Mouse (Mus musculus): ENCODE data around the gene Ccdc162.
A peak's percentile ranks its signal among the peaks of the same experiment; 100 is the strongest.

Ccdc162 gene

DNA sequence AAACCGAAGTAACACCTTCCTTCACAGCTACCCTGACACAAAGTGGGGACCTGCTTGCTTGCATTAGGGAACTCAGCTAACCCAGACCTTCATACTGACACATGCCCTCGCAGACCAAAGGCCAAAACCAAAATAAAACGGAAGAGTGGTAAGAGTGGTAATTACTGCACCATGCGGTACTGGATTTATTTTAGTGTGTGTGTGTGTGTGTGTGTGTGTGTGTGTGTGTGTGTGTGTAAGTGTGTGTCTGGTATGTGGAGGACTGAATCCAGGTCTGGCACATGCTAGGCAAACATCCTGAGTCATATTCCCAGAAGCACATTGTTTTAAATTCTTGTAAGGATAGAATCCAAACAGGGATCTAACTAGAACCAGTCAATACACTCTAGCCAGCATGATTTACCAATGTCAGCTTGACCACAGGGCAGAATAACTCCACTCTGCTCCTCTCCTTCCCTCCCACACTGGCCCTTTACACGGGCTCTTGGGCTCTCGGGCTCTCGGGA lies 140.1 kb downstream of the Ccdc162 start:
- DNase-seq (ENCODE audit: low spot score in 2 of 2): no peak

DNA sequence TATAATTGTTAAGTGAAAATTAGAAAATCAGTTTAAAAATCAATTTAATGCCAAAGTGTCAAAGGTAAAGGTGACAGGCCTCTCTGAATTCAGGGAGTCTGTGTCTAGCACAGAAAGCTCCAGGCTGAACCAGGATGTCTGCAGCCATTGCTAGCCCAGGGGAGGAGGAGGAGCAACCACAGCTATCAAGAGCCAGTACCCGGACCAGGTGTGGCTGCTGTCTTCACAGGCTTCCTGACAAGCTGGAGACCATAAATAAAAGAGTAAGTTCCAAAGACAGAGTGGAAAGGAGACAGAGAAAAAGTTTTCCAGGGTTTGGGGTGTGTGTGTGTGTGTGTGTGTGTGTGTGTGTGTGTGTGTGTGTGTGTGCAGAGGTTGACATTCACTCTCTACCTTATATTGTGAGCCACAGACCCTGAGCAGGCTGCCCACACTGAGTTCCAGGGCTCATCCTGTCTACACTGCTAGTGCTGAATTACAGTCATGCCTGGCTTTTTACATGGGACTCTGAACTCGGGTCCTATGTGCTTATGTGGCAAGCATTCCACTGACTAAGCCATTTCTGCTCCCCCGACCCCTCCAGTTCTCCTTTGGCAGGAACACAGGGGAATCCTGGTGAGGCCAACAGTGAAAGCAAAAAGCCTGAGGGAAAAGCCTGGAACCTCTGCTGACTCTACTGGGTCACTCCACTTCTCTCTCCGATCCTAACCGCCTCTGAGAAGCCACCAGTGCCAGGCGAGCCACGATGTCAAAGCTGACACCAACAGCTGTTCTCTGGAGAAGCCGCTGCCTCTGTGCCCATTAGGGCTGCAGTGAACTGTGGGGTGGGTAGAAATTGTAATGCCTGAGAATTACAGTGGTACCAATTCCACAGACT lies 140.7 kb downstream of the Ccdc162 start:
- DNase-seq (ENCODE audit: low spot score in 2 of 2): no peak

DNA sequence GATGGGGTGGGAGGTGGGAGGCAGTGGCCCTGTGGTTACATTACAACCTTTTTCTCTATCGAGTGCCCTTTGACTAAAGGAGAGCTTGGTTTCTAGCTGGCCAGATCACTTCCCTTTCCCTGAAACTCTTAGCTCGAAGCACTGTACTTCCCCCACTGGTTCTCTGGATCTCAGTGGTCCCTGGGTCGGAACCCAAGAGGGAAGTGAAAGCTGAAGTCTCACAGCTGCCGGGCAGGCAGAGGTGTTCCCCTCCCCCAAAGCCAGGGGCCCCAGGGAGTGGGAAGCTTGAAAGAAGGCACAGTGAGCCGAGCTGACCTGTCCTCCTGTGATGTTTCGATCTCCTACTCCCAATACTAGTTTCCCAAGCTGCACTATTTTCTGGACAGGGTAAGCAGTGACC lies 143.2 kb downstream of the Ccdc162 start:
- peak; percentile 84 to 87 for DNase-seq (ENCODE audit: low spot score in 2 of 2)

DNA sequence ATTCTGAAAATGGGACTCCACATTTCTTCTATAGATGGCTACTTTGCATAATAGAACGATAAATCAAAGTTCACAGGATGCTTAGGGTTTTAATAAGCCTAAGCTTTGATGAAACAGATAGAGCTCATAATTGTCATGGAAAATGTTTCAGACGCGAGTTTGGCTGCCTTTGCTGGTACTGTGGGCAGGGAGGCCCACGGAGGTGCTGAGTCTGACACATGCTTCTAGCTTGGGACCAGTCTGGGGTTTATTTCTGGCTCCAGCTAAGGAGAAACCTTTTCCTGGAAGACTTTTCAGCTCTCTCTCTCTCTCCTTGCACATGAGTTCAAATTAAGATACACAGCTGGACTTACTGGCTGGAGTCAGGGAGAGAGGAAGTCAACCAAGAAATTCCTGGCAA lies 144.2 kb downstream of the Ccdc162 start:
- no peak for DNase-seq (ENCODE audit: low spot score in 2 of 2)

DNA sequence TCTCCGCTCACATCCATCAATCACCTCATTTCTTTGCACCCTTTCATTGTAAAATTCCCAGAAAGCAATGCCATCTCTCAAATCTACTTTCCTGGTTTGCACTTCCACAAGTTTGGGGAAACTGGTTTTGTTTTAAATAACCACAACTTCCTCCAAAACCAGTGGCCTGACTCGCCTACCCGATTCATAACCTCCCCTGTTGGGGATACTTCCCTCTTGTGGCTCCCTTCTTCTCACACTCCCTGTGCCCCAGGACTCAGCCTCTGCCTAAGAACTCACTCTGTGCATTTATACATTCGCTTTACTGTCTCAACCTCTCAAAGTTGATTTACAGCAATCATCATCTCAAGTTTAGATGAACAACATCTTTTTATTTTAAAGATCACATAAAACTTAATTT lies 145.4 kb downstream of the Ccdc162 start:
- DNase-seq (ENCODE audit: low spot score in 2 of 2): peak in 1 of 2 experiments; percentile 29

DNA sequence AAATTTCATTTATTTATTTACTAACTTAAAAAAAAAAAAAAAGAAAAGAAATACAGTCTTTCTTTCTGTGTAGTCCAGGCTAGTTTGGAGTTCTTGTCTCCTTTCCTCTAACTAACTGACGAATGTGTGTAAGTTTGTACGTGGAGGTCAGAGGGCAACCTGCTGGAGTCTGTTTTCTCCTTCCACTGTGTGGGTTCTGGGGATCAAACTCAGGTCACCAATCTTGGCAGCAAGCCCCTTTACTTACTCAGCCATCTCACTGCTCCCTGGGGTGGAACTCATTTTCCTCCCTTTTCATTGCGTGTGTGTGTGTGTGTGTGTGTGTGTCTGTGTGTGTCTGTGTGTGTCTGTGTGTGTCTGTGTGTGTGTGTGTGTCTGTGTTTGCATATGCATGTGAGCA lies 148.1 kb downstream of the Ccdc162 start:
- no peak for DNase-seq (ENCODE audit: low spot score in 2 of 2)

DNA sequence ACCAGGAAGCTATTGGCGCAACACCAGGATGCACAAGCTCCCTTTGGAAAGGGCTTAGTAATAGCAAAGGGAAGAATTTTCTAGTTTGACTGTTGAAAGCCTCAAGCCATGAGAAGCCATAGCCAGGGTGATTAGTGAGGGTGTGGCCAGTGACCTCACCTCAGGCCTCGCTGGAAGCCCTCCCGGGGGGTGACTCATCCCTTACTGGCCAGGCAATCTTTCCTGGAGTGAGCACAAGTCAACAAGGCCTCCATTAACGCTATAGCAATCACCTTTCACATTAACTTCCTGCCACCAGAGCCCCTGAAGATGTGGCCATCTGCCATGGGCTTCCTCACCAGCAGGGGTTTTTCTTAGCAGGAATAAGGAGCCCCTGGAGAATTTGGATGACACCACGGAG lies 151.3 kb downstream of the Ccdc162 start:
- no peak for DNase-seq (ENCODE audit: low spot score in 2 of 2)

DNA sequence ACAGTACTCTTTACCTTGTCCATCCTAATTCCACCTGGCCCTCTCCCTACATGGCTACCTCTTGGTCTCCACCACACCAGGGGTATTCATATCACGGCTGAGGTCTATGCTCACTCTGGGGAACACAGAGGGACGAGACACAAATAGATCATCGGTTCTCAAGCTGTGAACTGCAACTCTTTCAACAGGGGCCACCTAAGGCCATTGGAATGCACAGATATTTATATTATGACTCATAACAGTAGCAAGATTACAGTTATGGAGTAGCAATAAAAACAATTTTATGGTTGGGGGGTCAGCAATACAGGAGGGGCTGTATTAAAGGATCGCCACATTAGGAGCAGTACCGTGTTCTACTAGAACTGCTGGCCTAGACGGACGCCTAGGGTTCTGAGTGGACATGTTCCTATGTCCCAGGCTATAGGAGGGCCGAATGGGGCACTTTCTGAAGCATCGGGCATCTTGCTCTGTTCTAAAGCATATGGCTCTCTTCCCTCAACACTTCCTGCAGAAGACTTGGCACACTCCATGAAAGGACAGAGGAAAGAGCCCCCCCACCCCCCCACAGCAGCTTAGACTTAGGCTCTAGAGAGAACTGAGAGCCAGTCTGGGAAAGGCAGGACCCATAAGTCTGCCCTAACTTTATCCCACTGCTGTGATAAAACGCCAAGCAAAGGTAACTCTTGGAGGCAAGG lies 154.6 kb downstream of the Ccdc162 start:
- DNase-seq (ENCODE audit: low spot score in 2 of 2): no peak

DNA sequence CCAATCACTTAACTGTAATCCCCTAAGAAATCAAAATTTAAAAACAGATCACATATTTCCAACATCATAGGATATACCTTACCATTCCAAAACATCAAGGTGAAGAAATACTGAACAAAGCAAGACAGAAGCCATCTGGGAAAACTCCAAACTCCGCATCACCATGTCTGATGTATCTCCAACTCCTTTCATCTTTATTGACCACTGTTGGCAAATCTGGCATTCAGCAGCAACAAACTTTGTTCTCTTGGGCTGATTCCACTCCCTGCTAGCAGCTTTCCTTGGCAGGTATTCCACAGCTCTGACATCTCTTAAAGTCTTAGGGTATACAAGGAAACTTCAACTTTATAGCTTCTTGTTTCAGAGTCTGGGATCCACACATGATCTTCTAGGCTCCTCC lies 158.0 kb downstream of the Ccdc162 start:
- DNase-seq (ENCODE audit: low spot score in 2 of 2): no peak

DNA sequence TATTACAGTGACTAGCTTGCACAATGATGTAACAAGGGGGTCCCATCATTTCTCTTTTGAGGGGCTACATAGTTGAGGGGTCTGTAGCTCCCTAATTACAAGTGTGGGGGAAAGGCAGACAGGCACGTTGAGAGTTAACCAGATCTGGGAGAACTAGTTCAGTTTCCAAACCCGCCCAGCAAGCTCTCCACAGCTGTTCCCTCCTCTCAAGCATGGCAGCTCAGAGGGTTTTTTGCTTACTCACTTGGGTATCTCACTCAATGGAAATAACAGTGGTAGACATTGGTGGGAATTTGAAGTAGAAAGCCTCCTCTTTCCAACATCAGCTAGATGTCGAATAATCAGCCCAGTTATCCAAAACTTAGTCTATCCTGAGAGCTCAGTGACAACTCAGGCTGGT lies 161.4 kb downstream of the Ccdc162 start:
- DNase-seq (ENCODE audit: low spot score in 2 of 2): no peak

DNA sequence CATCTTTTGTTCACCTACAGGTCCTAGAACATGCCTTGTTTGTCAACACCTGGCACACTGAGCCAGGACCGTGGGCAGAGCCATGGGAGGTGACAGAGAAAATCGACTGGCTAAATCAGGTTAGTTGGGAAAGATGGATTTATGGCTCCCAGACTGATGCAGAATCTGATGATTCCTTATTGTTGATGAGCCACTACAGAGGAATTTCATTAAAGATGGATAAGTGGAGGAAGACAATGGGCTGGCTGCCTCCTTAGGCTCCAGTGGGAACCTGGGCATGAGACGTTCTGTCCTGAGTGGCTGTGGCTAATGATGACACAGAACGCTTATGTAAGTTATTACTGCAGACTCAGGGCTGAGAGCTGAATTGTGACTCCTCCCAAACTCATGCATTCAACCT lies 162.7 kb downstream of the Ccdc162 start:
- DNase-seq (ENCODE audit: low spot score in 2 of 2): no peak

DNA sequence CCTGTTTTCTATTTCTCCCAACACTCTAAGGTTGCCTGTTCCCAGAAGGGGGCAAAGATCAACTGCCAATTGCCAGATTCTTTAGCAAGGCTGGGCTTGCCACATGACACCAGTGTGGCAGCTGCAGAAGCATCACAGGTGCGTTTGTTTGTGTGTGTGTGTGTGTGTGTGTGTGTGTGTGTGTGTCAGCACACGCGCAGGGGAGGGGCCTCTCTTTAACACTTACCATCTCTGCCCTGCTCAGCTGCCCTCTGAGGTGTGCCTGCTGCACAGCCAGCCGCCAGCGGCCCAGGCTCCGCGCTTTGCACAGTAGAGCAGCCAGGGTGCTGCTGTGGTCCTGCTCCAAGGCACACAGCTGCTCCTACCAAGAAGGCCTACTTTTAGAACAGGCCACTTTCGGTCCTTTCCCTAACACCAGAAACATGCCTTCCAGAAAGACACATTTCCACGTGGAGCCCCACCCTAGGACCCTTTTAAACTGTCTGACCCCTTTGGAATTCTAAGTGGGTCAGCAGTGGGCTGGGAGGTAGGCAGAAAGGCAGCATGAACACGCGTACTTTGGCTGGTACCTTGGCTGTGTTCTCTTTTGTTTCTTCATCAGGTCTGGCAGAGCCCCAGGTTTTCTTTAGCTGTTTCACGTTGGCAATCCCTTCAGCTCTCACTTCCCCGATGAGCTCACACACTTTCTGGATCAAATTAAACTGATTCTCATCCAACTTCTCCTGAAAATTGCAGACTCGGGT lies 163.4 kb downstream of the Ccdc162 start:
- peak; percentile 53 to 55 for DNase-seq (ENCODE audit: low spot score in 2 of 2)

DNA sequence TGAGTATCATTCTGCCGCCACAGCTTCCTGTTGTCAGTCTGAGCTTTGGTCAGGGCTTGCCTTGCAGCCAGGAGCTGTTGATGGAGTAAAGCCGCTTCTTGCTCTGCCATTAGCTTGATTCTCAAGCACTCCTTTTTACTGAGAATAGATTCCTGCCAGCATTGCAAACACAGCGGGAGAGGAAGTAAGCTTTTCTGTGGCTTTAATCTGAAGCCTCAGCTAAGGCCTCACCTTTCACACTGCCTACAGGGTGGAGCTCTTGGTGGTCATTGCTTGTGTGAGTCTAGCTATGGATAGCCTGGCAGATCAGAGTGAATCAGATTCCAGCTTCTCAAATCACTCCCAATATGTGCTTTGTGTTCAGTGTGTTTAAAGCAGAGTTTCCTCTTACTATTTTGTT lies 164.1 kb downstream of the Ccdc162 start:
- no peak for DNase-seq (ENCODE audit: low spot score in 2 of 2)

DNA sequence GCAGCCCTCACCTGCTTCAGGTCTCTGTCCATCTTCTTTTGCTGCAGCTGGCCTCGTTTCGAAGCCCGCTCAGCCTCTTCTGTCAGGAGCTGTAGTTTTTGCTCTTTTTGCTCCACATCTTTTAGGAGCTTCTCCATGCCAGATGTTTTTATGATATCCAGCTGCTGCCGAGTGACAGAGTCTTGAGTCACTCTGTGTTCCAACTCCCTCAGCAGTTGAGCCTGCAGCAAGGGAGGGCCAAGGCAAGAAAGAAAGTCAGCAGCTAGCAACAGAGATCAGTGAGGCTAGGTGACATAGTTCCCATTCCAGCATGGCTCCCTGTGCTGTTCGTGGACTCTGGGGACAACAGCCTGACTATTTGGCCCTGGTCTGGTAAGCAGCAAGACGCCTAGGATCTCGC lies 165.7 kb downstream of the Ccdc162 start:
- DNase-seq (ENCODE audit: low spot score in 2 of 2): no peak

DNA sequence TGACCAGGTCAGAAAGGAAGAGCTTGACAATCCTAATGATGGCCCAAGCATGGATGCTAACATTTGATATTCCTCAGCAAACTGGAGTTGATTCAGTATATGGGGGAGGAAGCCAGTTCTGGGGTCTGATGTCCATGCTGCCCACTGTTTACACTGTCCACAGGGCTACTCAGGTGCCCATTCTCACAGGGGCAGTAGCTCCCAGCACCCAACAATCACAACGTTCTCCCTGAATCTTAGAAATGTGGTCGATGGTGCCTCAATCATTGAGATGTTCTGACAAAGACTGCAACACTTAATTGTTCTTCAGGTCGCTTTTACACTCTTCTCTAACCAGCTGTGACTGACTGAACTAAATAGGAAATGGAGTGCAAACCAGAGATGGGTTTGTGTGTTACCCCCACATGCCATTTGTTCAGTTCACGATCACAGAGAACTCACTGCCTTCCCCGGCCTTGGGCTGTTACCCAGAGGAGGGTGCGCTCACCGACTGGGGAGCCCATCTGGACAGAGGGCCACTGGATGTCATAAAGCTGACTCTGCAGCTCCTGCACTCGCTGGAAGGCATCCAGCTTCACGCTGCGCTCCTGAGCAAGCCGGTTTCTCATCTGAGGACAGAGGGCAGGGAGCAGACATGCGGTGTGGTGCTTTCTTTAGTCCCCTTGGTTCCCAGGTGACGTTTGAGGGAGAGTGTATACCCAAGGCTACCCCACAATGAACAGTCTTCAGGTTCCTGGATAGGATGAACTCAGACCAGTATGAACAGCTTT lies 169.9 kb downstream of the Ccdc162 start:
- no peak for DNase-seq (ENCODE audit: low spot score in 2 of 2)

DNA sequence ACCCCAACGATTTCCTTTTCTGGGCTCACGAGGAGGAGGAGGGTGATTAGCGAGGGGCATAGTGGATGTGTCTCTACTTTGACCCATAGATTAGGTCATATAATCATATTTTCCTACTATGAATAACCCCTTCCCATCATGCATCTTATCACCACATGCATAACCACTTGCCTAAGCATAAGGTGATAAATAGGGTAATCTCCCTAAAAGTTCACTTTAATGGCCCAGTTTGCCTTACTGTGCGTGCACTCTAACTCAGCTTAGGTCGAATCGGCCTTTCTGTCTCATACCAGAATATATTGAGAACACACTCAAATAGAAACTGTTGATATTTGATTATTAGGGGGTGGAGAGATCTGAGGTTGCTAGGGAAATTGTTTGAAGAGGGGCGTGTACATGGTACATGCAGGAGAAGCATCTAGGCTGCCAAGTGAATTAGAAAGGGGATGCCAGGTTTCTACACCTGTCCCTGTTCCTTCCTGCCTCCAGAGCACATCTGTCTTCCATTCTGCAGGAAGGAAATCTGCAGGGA lies 171.1 kb downstream of the Ccdc162 start:
- no peak for DNase-seq (ENCODE audit: low spot score in 2 of 2)

DNA sequence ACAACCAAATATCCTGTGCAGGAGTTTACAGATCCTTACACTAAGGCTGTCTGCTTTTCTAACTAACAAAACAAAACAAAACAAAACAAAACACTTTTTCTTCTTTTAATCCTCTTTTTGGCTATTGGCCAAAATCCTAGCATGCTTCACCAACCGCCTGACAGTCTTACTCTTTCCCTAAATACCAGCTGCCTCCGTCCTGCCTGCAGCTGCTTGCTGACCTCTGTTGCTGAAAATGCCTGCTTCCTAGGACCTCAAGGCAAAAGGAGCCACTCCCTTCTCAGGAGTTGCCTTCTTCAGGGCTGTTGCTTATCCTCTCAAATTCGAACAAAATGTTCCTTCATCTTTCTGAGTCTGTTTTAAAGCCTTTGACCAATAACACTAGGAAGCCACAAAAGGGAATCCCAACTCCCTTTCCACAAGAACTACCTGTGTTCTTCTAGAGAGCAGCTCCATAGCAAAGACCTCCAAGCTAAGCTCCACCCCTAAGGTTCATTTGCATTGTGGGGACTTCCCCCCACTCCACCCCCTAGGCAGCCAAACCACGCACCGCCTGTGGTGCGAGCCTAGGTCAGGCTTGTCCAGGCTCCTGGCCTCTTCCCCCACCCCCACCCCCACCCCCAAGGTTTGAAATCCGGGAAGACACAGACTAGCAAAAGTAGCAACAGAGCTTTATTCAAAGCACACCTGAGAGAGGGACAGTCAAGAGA lies 171.8 kb downstream of the Ccdc162 start:
- DNase-seq (ENCODE audit: low spot score in 2 of 2): peak; percentile 31 to 44

DNA sequence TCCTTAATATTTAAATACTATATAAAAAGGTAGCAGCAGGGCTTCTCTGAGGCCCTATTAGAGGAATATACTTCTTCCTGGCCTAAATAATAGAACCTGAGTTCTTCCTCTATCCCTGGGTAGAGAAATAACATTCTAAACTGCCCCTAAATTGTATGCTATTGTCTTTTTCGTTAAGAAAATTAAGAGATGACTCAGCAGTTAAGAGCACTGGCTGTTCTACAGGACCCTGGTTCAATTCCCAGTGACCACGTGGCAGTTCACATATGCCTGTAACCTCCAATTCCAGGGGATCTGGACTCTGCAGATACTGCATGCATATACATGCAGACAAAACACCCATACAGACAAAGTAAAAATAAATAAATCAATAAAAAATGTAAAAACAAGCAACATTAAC lies 172.6 kb downstream of the Ccdc162 start:
- DNase-seq (ENCODE audit: low spot score in 2 of 2): no peak

DNA sequence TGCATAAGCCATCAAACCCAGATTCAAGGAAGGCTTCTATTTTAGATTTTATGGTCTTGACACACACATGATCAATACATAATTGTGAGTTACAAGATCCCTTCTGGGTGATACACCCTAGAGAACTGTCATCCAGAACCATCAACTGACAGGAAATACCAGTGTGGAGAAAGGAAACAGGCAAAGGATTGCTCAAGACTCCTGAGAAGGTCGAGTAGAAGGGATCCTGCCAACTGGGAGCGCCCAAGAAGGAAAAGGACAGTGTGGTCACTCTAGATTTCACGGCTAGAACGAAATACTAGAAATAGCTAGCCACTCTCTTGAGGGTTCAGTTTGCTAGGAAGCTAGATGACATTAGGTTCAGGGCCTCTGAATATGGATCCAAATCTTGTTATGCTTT lies 173.0 kb downstream of the Ccdc162 start:
- no peak for DNase-seq (ENCODE audit: low spot score in 2 of 2)

DNA sequence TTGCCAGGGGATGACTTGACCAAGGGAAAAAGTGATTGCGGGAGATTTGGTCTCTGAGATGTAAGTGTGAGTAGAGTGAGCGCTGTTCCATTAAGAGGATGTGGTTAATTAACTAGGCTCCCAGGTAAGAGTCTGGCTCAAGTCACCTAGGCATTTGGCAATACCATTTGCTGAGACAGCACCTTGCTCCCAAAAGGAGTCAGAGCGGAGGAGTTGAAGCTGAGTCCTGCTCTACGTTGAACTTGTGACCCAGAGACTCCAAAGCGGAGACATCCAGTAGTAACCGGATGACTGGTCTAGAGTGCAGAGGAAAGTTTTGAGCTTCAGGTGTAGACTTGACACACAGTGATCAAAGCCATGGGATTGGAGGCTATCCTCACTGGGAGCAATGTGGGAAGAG lies 174.4 kb downstream of the Ccdc162 start:
- no peak for DNase-seq (ENCODE audit: low spot score in 2 of 2)

DNA sequence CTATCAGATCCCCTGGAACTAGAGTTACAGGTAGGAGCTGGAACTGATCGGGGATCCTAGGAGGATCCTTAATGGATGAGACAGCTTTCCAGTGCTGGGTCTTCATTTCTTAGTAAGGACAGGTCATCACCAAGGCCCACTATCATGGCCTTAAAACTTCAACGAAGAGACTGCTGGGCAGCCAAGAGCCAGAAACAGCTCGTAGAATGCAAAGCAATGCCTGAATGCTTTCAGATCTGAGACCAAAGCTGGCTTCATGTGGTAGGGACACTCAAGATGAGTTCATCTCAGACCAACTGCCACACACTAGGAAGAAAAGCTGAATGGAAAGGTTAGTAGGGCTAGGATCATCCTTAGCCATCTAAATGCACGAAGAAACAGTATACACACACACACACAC lies 177.4 kb downstream of the Ccdc162 start:
- DNase-seq (ENCODE audit: low spot score in 2 of 2): no peak
